Mouse (Mus musculus) cortical plate, adult 2 months (tissue): Measurements from ENCODE around the gene Gm12169.

ENCODE experiments used
- CTCF ChIP-seq: fragments of 200-500 bp; IDR thresholded peaks from 2 replicates; pipeline ENCODE4 v1.5.1; 2011; ENCODE audit warnings: mild to moderate bottlenecking, control low read depth, low read length; ENCODE audit not compliant: insufficient read depth; ENCODE audit errors: extremely low read depth
- POLR2A ChIP-seq: fragments of 200-500 bp; IDR thresholded peaks from 2 replicates; pipeline ENCODE4 v1.6.1; 2011; ENCODE audit warnings: mild to moderate bottlenecking, low read length, control low read depth; ENCODE audit not compliant: insufficient read depth; ENCODE audit errors: extremely low read depth

- TF ChIP-seq CTCF (no peak), POLR2A (no peak)
These were observed 54.8 kb downstream of the Gm12169 start for GRCm38 (mm10) chr11:46578771-46579281.
